Mouse (Mus musculus): Measurements from ENCODE around the gene Ccer1. TPM values are rescaled to one million over a fixed set of nuclear protein-coding genes. Genes with fewer than 3 reads are reported as not detected.

Ccer1 gene
- not detected in 2 replicates for polyA plus RNA-seq (2015; fragmentation: Nextera tagmentation; extraction: Ambion mirVana)

- WGBS: 67% methylated on average over 20 of the region's 20 CpGs
- no peak for ATAC-seq (ENCODE audit: low read depth)
- Histone ChIP-seq H3K9me3 (ENCODE audit: control insufficient read depth, low read length) (peaks cover 5% of the 10 kb centered on the region; the same call in 1 of the 2 replicates), H3K36me3 (ENCODE audit: control insufficient read depth, insufficient read depth, low read length) (no peaks in the 10 kb centered on the region), H3K4me2 (ENCODE audit: low read depth, low read length) (no peak within 1 kb of the TSS), H3K4me1 (replicated peaks; ENCODE audit: control insufficient read depth, insufficient read depth, low read length) (no peaks in the 10 kb centered on the region), H3K4me3 (ENCODE audit: low read length) (no peak within 1 kb of the TSS), H3K27ac (ENCODE audit: low read length) (no peak within 1 kb of the TSS), H3K27me3 (ENCODE audit: control insufficient read depth, insufficient read depth, low read depth, low read length) (no peaks in the 10 kb centered on the region), H3K9ac (ENCODE audit: low read length) (no peak within 1 kb of the TSS)
These were observed at the start of gene Ccer1 for GRCm38 (mm10) chr10:97692913-97693312. Ccer1 (plus strand) TSS chr10:97693059.

- no peak within 1 kb of the TSS for H3K4me3 ChIP-seq (ENCODE audit: low read length)
- no peaks in the 10 kb centered on the region for H3K4me1 ChIP-seq (replicated peaks; ENCODE audit: control insufficient read depth, insufficient read depth, low read length)
- no peak within 1 kb of the TSS for H3K4me2 ChIP-seq (ENCODE audit: low read depth, low read length)
- H3K27me3 ChIP-seq (ENCODE audit: control insufficient read depth, insufficient read depth, low read depth, low read length): no peaks in the 10 kb centered on the region
- no peak within 1 kb of the TSS for H3K27ac ChIP-seq (ENCODE audit: low read length)
- no peaks in the 10 kb centered on the region for H3K36me3 ChIP-seq (ENCODE audit: control insufficient read depth, insufficient read depth, low read length)
- H3K9ac ChIP-seq (ENCODE audit: low read length): no peak within 1 kb of the TSS
- 77% methylated on average over 2 of the region's 2 CpGs for WGBS
- no peak for ATAC-seq (ENCODE audit: low read depth)
- H3K9me3 ChIP-seq (ENCODE audit: control insufficient read depth, low read length): no peaks in the 10 kb centered on the region
These were observed 49.1 kb upstream of the Ccer1 start, which contains the start of gene Epyc for GRCm38 (mm10) chr10:97643768-97644167. Epyc (plus strand) TSS chr10:97644068.

- no peak overlapping the region for H3K27ac ChIP-seq (ENCODE audit: low read length)
- no peaks in the 10 kb centered on the region for H3K36me3 ChIP-seq (ENCODE audit: control insufficient read depth, insufficient read depth, low read length)
- H3K27me3 ChIP-seq (ENCODE audit: control insufficient read depth, insufficient read depth, low read depth, low read length): no peaks in the 10 kb centered on the region
- no peak for ATAC-seq (ENCODE audit: low read depth)
- H3K4me1 ChIP-seq (replicated peaks; ENCODE audit: control insufficient read depth, insufficient read depth, low read length): 0 out of 2 replicates have a peak, but pooled peaks cover 2% of the 10 kb centered on the region
- no peak overlapping the region for H3K9ac ChIP-seq (ENCODE audit: low read length)
- H3K4me3 ChIP-seq (ENCODE audit: low read length): no peak overlapping the region
- H3K4me2 ChIP-seq (ENCODE audit: low read depth, low read length): no peak overlapping the region
- H3K9me3 ChIP-seq (ENCODE audit: control insufficient read depth, low read length): no peaks in the 10 kb centered on the region
- WGBS: 32% methylated on average over 2 of the region's 2 CpGs
These were observed 42.5 kb upstream of the Ccer1 start for GRCm38 (mm10) chr10:97650334-97650733.

- no peaks in the 10 kb centered on the region for H3K27me3 ChIP-seq (ENCODE audit: control insufficient read depth, insufficient read depth, low read depth, low read length)
- H3K4me1 ChIP-seq (replicated peaks; ENCODE audit: control insufficient read depth, insufficient read depth, low read length): no peaks in the 10 kb centered on the region
- H3K9ac ChIP-seq (ENCODE audit: low read length): no peak overlapping the region
- no peak for ATAC-seq (ENCODE audit: low read depth)
- no peaks in the 10 kb centered on the region for H3K9me3 ChIP-seq (ENCODE audit: control insufficient read depth, low read length)
- no peaks in the 10 kb centered on the region for H3K36me3 ChIP-seq (ENCODE audit: control insufficient read depth, insufficient read depth, low read length)
- H3K4me3 ChIP-seq (ENCODE audit: low read length): no peak overlapping the region
- 93% methylated on average over 1 of the region's 1 CpGs for WGBS
- no peak overlapping the region for H3K27ac ChIP-seq (ENCODE audit: low read length)
- H3K4me2 ChIP-seq (ENCODE audit: low read depth, low read length): no peak overlapping the region
These were observed 33.4 kb upstream of the Ccer1 start for GRCm38 (mm10) chr10:97659489-97659888.

- H3K4me3 ChIP-seq (ENCODE audit: low read length): no peak overlapping the region
- no peaks in the 10 kb centered on the region for H3K4me1 ChIP-seq (replicated peaks; ENCODE audit: control insufficient read depth, insufficient read depth, low read length)
- H3K27ac ChIP-seq (ENCODE audit: low read length): no peak overlapping the region
- H3K27me3 ChIP-seq (ENCODE audit: control insufficient read depth, insufficient read depth, low read depth, low read length): no peaks in the 10 kb centered on the region
- H3K36me3 ChIP-seq (ENCODE audit: control insufficient read depth, insufficient read depth, low read length): no peaks in the 10 kb centered on the region
- WGBS: 56% methylated on average over 4 of the region's 4 CpGs
- H3K4me2 ChIP-seq (ENCODE audit: low read depth, low read length): no peak overlapping the region
- no peaks in the 10 kb centered on the region for H3K9me3 ChIP-seq (ENCODE audit: control insufficient read depth, low read length)
- ATAC-seq (ENCODE audit: low read depth): no peak
- no peak overlapping the region for H3K9ac ChIP-seq (ENCODE audit: low read length)
These were observed 24.2 kb upstream of the Ccer1 start for GRCm38 (mm10) chr10:97668656-97669055.

GRCm38 (mm10) chr10:97670202-97670601 lies 22.7 kb upstream of the Ccer1 start:
- Histone ChIP-seq H3K4me3 (ENCODE audit: low read length) (no peak overlapping the region), H3K27me3 (ENCODE audit: control insufficient read depth, insufficient read depth, low read depth, low read length) (no peaks in the 10 kb centered on the region), H3K36me3 (ENCODE audit: control insufficient read depth, insufficient read depth, low read length) (no peaks in the 10 kb centered on the region), H3K9ac (ENCODE audit: low read length) (no peak overlapping the region), H3K27ac (ENCODE audit: low read length) (no peak overlapping the region), H3K9me3 (ENCODE audit: control insufficient read depth, low read length) (no peaks in the 10 kb centered on the region), H3K4me1 (replicated peaks; ENCODE audit: control insufficient read depth, insufficient read depth, low read length) (no peaks in the 10 kb centered on the region), H3K4me2 (ENCODE audit: low read depth, low read length) (no peak overlapping the region)
- no peak; the same call in 1 of the 2 replicates for ATAC-seq (ENCODE audit: low read depth)
- WGBS: 34% methylated on average over 4 of the region's 4 CpGs

GRCm38 (mm10) chr10:97673239-97673638 lies 19.6 kb upstream of the Ccer1 start:
- Histone ChIP-seq H3K4me3 (ENCODE audit: low read length) (no peak overlapping the region), H3K9me3 (ENCODE audit: control insufficient read depth, low read length) (no peaks in the 10 kb centered on the region), H3K9ac (ENCODE audit: low read length) (no peak overlapping the region), H3K4me1 (replicated peaks; ENCODE audit: control insufficient read depth, insufficient read depth, low read length) (no peaks in the 10 kb centered on the region), H3K4me2 (ENCODE audit: low read depth, low read length) (no peak overlapping the region), H3K27ac (ENCODE audit: low read length) (no peak overlapping the region), H3K36me3 (ENCODE audit: control insufficient read depth, insufficient read depth, low read length) (no peaks in the 10 kb centered on the region), H3K27me3 (ENCODE audit: control insufficient read depth, insufficient read depth, low read depth, low read length) (no peaks in the 10 kb centered on the region)
- ATAC-seq (ENCODE audit: low read depth): no peak
- WGBS: 55% methylated on average over 2 of the region's 2 CpGs

GRCm38 (mm10) chr10:97682981-97683380 lies 9.9 kb upstream of the Ccer1 start:
- H3K9ac ChIP-seq (ENCODE audit: low read length): no peak overlapping the region
- no peaks in the 10 kb centered on the region for H3K9me3 ChIP-seq (ENCODE audit: control insufficient read depth, low read length)
- no peak for ATAC-seq (ENCODE audit: low read depth)
- no peaks in the 10 kb centered on the region for H3K4me1 ChIP-seq (replicated peaks; ENCODE audit: control insufficient read depth, insufficient read depth, low read length)
- no peak overlapping the region for H3K4me3 ChIP-seq (ENCODE audit: low read length)
- H3K36me3 ChIP-seq (ENCODE audit: control insufficient read depth, insufficient read depth, low read length): no peaks in the 10 kb centered on the region
- H3K27me3 ChIP-seq (ENCODE audit: control insufficient read depth, insufficient read depth, low read depth, low read length): no peaks in the 10 kb centered on the region
- H3K27ac ChIP-seq (ENCODE audit: low read length): no peak overlapping the region
- H3K4me2 ChIP-seq (ENCODE audit: low read depth, low read length): no peak overlapping the region

- no peaks in the 10 kb centered on the region for H3K36me3 ChIP-seq (ENCODE audit: control insufficient read depth, insufficient read depth, low read length)
- whole genome bisulfite sequencing: 92% methylated on average over 1 of the region's 1 CpGs
- no peak overlapping the region for H3K9ac ChIP-seq (ENCODE audit: low read length)
- H3K4me1 ChIP-seq (replicated peaks; ENCODE audit: control insufficient read depth, insufficient read depth, low read length): no peaks in the 10 kb centered on the region
- H3K4me3 ChIP-seq (ENCODE audit: low read length): no peak overlapping the region
- no peaks in the 10 kb centered on the region for H3K9me3 ChIP-seq (ENCODE audit: control insufficient read depth, low read length)
- no peak for ATAC-seq (ENCODE audit: low read depth)
- no peaks in the 10 kb centered on the region for H3K27me3 ChIP-seq (ENCODE audit: control insufficient read depth, insufficient read depth, low read depth, low read length)
- no peak overlapping the region for H3K4me2 ChIP-seq (ENCODE audit: low read depth, low read length)
- H3K27ac ChIP-seq (ENCODE audit: low read length): no peak overlapping the region
These were observed 5.7 kb upstream of the Ccer1 start for GRCm38 (mm10) chr10:97687198-97687597.

GRCm38 (mm10) chr10:97689425-97689824 lies 3.4 kb upstream of the Ccer1 start:
- Histone ChIP-seq H3K4me3 (ENCODE audit: low read length) (no peak overlapping the region), H3K4me2 (ENCODE audit: low read depth, low read length) (no peak overlapping the region), H3K36me3 (ENCODE audit: control insufficient read depth, insufficient read depth, low read length) (no peaks in the 10 kb centered on the region), H3K27me3 (ENCODE audit: control insufficient read depth, insufficient read depth, low read depth, low read length) (no peaks in the 10 kb centered on the region), H3K9me3 (ENCODE audit: control insufficient read depth, low read length) (peaks cover 5% of the 10 kb centered on the region; the same call in 1 of the 2 replicates), H3K4me1 (replicated peaks; ENCODE audit: control insufficient read depth, insufficient read depth, low read length) (no peaks in the 10 kb centered on the region), H3K27ac (ENCODE audit: low read length) (no peak overlapping the region), H3K9ac (ENCODE audit: low read length) (no peak overlapping the region)
- 63% methylated on average over 3 of the region's 3 CpGs for WGBS
- ATAC-seq (ENCODE audit: low read depth): no peak
